Mouse (Mus musculus) inflammation-experienced regulatory T-cells, adult 16 weeks (primary cell): Measurements from ENCODE around the gene Smim11. TPM values are rescaled to one million over a fixed set of nuclear protein-coding genes. Genes with fewer than 3 reads are reported as not detected.

Source experiments
- polyA plus RNA-seq: library from polyadenylated mRNA; unstranded; fragments of 100-300 nt; shearing (Covaris generic); gene quantifications from one replicate; pipeline ENCODE4 v1.2.1, GENCODE M21; 2017

Gene Smim11
- 133 TPM for polyA plus RNA-seq

DNA sequence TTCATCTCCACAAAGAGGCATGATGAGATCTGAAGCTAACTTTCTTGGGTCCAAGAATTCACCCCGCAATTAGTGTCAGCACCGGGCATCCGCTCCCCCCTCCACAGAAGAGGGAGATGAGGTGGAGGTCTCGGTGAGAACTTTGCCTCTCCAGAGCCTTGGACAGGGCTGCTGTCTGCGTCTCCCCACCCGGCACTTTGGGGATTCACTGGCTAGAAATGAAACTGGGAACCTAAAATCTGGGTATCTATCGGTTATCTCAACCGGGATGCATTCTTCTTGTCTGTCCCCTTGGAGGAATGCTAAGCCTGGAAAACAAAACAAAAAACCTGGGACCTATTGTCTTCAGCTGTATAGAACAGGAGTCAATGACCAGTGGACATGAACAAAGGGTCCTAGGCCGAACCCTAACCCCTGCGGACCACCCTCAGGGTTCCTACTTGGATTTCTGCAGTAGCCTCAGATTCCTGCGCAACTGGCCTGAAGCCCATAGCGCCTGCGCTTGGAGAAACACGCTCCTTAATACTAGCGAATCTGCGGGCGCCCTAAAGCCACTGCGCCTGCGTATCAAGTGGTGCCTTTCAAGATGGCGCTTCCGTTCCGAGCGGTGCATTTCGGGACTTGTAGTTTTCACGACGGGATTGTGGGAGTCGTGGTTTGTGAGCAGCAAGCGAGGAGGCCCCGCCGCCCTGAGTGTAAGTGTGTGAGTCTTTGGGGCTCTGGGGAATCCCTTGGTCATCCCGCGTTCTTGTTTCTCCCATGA lies at the start of gene Smim11:
Gene Smim11 (plus strand): TSS at position 638 of the 763 bp plus-strand sequence.

DNA sequence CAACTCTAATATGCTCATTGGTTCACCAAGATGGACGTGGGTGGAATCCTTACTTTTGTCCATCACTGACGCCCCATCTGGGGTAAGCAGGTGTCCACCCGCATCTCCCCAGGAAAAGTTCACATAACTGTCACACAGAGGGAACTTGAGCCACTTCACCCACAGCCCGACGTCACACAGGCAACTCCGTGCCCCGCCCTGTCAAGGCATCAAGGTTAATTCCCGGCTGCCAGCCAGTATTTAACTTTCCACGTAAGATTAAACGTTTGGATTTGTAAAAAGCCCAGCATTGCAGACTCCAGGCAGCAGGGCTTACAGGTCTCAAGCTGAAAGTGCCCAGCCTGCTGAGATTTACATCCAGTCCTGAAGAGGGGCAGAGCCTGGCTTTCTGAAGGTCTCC lies 9.0 kb upstream of the Smim11 start, which contains the start of gene Kcne2:
Gene Kcne2 (plus strand): TSS at position 289 of the 400 bp plus-strand sequence.

DNA sequence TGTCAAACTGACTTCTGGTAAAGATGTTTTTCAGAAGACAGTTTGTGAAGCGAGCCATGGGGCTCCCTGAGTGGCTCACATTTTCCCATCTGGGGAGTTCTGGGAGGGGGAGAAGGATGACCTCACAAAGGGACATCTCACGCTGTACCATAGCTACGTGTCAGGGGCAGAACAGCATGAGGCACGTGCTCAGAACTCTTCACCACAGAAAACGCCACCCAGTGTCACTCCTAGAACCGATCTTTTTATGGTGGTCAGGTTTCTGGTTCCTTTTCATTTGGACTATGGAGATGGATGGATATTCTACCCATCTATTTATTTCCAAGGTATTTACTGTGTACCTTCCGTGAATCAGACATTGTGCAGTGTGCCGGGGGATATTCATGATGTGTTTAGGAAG lies 20.3 kb downstream of the Smim11 start, which contains the start of gene Fam243:
Gene Fam243 (minus strand): TSS at position 101 of the 400 bp plus-strand sequence.

DNA sequence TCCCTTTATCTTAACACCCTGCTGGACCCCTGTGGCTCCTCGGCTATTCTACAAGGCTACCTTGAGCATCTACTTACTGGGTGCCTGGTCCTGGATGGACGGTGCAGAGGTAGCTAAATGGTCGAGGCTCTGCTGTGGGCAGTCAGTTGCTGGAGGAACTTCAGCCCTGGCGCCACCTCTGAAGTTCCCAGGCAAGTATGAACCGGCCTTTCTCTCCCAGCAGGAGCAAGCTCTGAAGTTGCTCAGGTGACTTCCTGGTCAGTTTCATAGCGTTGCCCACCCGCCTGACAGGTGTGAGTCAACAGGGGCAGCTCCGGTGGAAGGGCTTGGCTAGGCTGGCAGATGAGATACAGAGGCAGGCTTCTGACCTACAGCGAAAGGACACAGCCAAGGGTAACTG lies 58.1 kb downstream of the Smim11 start, which contains the start of gene Kcne1:
Gene Kcne1 (minus strand): TSS at position 240 of the 400 bp plus-strand sequence.

Other genes with a start within 250 kb of the Smim11 start
- gene Mrps6, start 243.0 kb upstream of the Smim11 start, polyA plus RNA-seq = 120 TPM
- not detected for gene Gm49711, start 243.0 kb upstream of the Smim11 start, polyA plus RNA-seq
- 11.4 TPM for gene Slc5a3, start 243.0 kb upstream of the Smim11 start, polyA plus RNA-seq
- gene Kcne2, start 8.9 kb upstream of the Smim11 start, polyA plus RNA-seq = not detected
- not detected for gene Fam243, start 20.2 kb downstream of the Smim11 start, polyA plus RNA-seq
- gene Kcne1, start 58.2 kb downstream of the Smim11 start, polyA plus RNA-seq = not detected
- 3.9 TPM for gene Rcan1, start 169.6 kb downstream of the Smim11 start, polyA plus RNA-seq
- not detected for gene Clic6, start 184.4 kb downstream of the Smim11 start, polyA plus RNA-seq